Mouse (Mus musculus) thymus, adult 2 months (tissue): ENCODE measurements at regions not wholly inside any gene's neighbourhood (a gene's known extent, or its start where the extent isn't known, plus 50 kb on each side); places are given as distances from the start of the nearest gene placed in this dataset.

ENCODE experiments used
- DNase-seq: peaks from one replicate; pipeline ENCODE4 v3.0.0; 2021
- H3K27ac ChIP-seq: fragments of 200-500 bp; 2 replicates; pipeline ENCODE4 v1.5.1; 2012; ENCODE audit warnings: low read length, control low read depth; ENCODE audit not compliant: control insufficient read depth, insufficient read depth
- H3K27me3 ChIP-seq: fragments of 200-500 bp; 2 replicates; pipeline ENCODE4 v1.6.1; 2012; ENCODE audit warnings: mild to moderate bottlenecking, low read length, moderate library complexity, mixed read lengths; ENCODE audit not compliant: control insufficient read depth, insufficient read depth
- H3K36me3 ChIP-seq: fragments of 200-500 bp; 2 replicates; pipeline ENCODE4 v1.6.1; 2012; ENCODE audit warnings: mild to moderate bottlenecking, low read length, moderate library complexity; ENCODE audit not compliant: control insufficient read depth, insufficient read depth
- H3K4me1 ChIP-seq: fragments of 200-500 bp; replicated peaks from 2 replicates; pipeline ENCODE4 v1.6.1; 2012; ENCODE audit warnings: low read length; ENCODE audit not compliant: control insufficient read depth, insufficient read depth
- H3K4me3 ChIP-seq: fragments of 200-500 bp; 2 replicates; pipeline ENCODE4 v1.5.1; 2012; ENCODE audit warnings: mild to moderate bottlenecking, low read length, control low read depth, moderate library complexity; ENCODE audit not compliant: control insufficient read depth, insufficient read depth
- CTCF ChIP-seq: fragments of 200-500 bp; IDR thresholded peaks from 2 replicates; pipeline ENCODE4 v1.5.1; 2012; ENCODE audit warnings: mild to moderate bottlenecking, control low read depth, low read length, moderate library complexity, borderline replicate concordance; ENCODE audit not compliant: control insufficient read depth, poor library complexity, insufficient read depth; ENCODE audit errors: extremely low read depth
- POLR2A ChIP-seq: fragments of 200-500 bp; IDR thresholded peaks from 2 replicates; pipeline ENCODE4 v1.6.1; 2012; ENCODE audit warnings: mild to moderate bottlenecking, low read length, control low read depth, moderate library complexity; ENCODE audit not compliant: control insufficient read depth, poor library complexity, insufficient read depth; ENCODE audit errors: extremely low read depth
- WGBS: fragments of 180-500 bp; shearing (Covaris S2); methylation state at CpG from one replicate; pipeline ENCODE4 v1.1.7; 2018; 5-methylcytosine and 5-hydroxymethylcytosine counted together

GRCm38 (mm10) chr4:125865728-125866127 is 158.6 kb upstream of the Csf3r start:
- Histone ChIP-seq H3K4me3 (no peak overlapping the region), H3K27me3 (no peaks in the 10 kb centered on the region), H3K4me1 (no peaks in the 10 kb centered on the region), H3K27ac (no peak overlapping the region), H3K36me3 (no peaks in the 10 kb centered on the region)
- 81% methylated on average over 9 of the region's 9 CpGs for WGBS
- no peak for TF ChIP-seq POLR2A
- TF ChIP-seq CTCF: no peak
- no peak for DNase-seq

GRCm38 (mm10) chr4:125871211-125871610 is 153.1 kb upstream of the Csf3r start:
- Histone ChIP-seq H3K27me3 (no peaks in the 10 kb centered on the region), H3K27ac (no peak overlapping the region), H3K4me1 (no peaks in the 10 kb centered on the region), H3K4me3 (no peak overlapping the region), H3K36me3 (no peaks in the 10 kb centered on the region)
- WGBS: 91% methylated on average over 13 of the region's 13 CpGs
- DNase-seq: no peak
- TF ChIP-seq CTCF: no peak
- no peak for TF ChIP-seq POLR2A

DNA sequence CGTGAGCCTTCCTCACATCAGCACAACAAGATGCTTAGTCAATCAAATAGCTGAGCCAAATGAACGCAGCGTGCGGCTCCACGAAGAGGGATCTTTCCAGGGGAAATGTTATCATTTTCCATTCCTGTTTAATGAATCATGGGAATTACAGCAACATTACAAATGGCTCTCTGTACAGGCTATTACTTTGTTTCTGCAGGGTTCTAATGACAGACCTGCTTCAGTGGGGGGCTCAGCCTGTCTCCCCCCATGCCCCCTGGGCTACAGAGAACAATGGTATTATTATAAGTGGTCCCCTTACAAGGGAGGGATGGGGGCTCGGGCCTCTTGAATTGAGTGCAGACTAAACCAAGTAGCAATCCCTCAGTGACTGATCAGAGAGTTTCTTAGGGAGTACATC is 144.3 kb upstream of the Csf3r start:
- no peak overlapping the region for H3K27ac ChIP-seq
- H3K27me3 ChIP-seq: no peaks in the 10 kb centered on the region
- TF ChIP-seq POLR2A (no peak), CTCF (no peak)
- H3K4me3 ChIP-seq: no peak overlapping the region
- no peaks in the 10 kb centered on the region for H3K36me3 ChIP-seq
- H3K4me1 ChIP-seq: no peaks in the 10 kb centered on the region
- 83% methylated on average over 6 of the region's 6 CpGs for WGBS
- DNase-seq: no peak

GRCm38 (mm10) chr4:125882531-125882930 is 141.8 kb upstream of the Csf3r start:
- Histone ChIP-seq H3K36me3 (no peaks in the 10 kb centered on the region), H3K4me3 (no peak overlapping the region), H3K27me3 (no peaks in the 10 kb centered on the region), H3K27ac (no peak overlapping the region), H3K4me1 (no peaks in the 10 kb centered on the region)
- TF ChIP-seq POLR2A (no peak), CTCF (no peak)
- DNase-seq: no peak
- WGBS: 61% methylated on average over 3 of the region's 3 CpGs

GRCm38 (mm10) chr4:125890510-125890909 is 133.8 kb upstream of the Csf3r start:
- H3K4me3 ChIP-seq: no peak overlapping the region
- H3K36me3 ChIP-seq: no peaks in the 10 kb centered on the region
- H3K4me1 ChIP-seq: no peaks in the 10 kb centered on the region
- WGBS: 73% methylated on average over 4 of the region's 4 CpGs
- H3K27ac ChIP-seq: no peak overlapping the region
- no peak for DNase-seq
- TF ChIP-seq CTCF: no peak
- TF ChIP-seq POLR2A: no peak
- H3K27me3 ChIP-seq: no peaks in the 10 kb centered on the region

- Histone ChIP-seq H3K4me3 (no peak overlapping the region), H3K36me3 (no peaks in the 10 kb centered on the region), H3K27ac (no peak overlapping the region), H3K4me1 (no peaks in the 10 kb centered on the region), H3K27me3 (no peaks in the 10 kb centered on the region)
- no peak for TF ChIP-seq CTCF
- TF ChIP-seq POLR2A: no peak
- 76% methylated on average over 6 of the region's 6 CpGs for WGBS
- DNase-seq: no peak
These were observed 131.2 kb upstream of the Csf3r start for GRCm38 (mm10) chr4:125893139-125893538.

DNA sequence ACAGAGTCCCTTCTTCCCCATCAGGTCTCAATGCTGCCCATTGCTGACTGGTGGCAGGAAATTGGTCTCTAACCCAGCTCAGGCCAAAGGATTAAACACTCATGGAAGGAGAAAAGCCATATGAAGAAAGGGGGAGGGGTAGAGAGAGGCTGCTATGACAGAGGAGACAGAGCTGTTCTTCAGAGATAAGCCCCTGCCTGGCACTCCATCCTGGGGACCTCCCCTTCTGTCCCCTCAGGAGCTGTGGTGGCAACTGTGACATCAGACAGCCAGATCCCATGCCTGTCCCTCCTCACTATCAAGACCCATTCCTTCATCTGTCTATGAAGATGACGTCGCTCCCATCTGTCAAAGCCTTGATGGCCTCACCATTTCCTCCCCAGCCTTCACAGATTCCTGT is 126.6 kb upstream of the Csf3r start:
- no peaks in the 10 kb centered on the region for H3K36me3 ChIP-seq
- H3K27ac ChIP-seq: no peak overlapping the region
- no peaks in the 10 kb centered on the region for H3K4me1 ChIP-seq
- TF ChIP-seq CTCF (no peak), POLR2A (no peak)
- DNase-seq: no peak
- no peaks in the 10 kb centered on the region for H3K27me3 ChIP-seq
- H3K4me3 ChIP-seq: no peak overlapping the region
- WGBS: 75% methylated on average over 2 of the region's 2 CpGs
